Mouse (Mus musculus): Measurements from ENCODE around the gene Zranb3. TPM values are rescaled to one million over a fixed set of nuclear protein-coding genes. Genes with fewer than 3 reads are reported as not detected.
A peak's percentile ranks its signal among the peaks of the same experiment; 100 is the strongest.
"Not testable (repeated sequence)": the region's sequence is repeated elsewhere in the genome, so short reads cannot be mapped to it uniquely, and the experiment has no call there.

The Zranb3 gene
- total RNA-seq (2021), result 1 to 10 TPM; 6.9 to 7.4 TPM
- long read RNA-seq, experiment 1, full-length matches to known transcripts, result 1 of 5 reads
- long read RNA-seq, experiment 1, partial matches to known transcripts, result 4 of 5 reads
- long read RNA-seq, experiment 1, other reads (novel, unspliced or antisense), result 0 of 5 reads
- long read RNA-seq, experiment 2, partial matches to known transcripts, result 5 of 5 reads
- long read RNA-seq, experiment 2, other reads (novel, unspliced or antisense), result 0 of 5 reads

GRCm38 (mm10) chr1:128102641-128103461 lies at the start of gene Zranb3, which contains the start of gene R3hdm1:
Gene Zranb3 (minus strand): TSS chr1:128103047.
Gene R3hdm1 (plus strand): TSS chr1:128103301.
- peak; percentile 92 to 96 for DNase-seq (ENCODE audit: low spot score in 2 of 2)

GRCm38 (mm10) chr1:128141737-128142136 lies 38.9 kb upstream of the Zranb3 start:
- peak; percentile 35 to 36 for DNase-seq (ENCODE audit: low spot score in 2 of 2)

- DNase-seq (ENCODE audit: low spot score in 2 of 2), result no peak
Observed at GRCm38 (mm10) chr1:128141039-128141438, 38.2 kb upstream of the Zranb3 start.

- not testable (repeated sequence) for DNase-seq (ENCODE audit: low spot score in 2 of 2)
Observed at GRCm38 (mm10) chr1:128136222-128136621, 33.4 kb upstream of the Zranb3 start.

- DNase-seq (ENCODE audit: low spot score in 2 of 2), result no peak
Observed at GRCm38 (mm10) chr1:128120913-128121627, 18.2 kb upstream of the Zranb3 start.

GRCm38 (mm10) chr1:128103520-128104088 lies 757 bp upstream of the Zranb3 start:
- DNase-seq (ENCODE audit: low spot score in 2 of 2), result no peak

GRCm38 (mm10) chr1:128102251-128102640 lies 601 bp downstream of the Zranb3 start:
- peak in 1 of 2 experiments; percentile 42 for DNase-seq (ENCODE audit: low spot score in 2 of 2)

GRCm38 (mm10) chr1:128098309-128098708 lies 4.5 kb downstream of the Zranb3 start:
- no peak for DNase-seq (ENCODE audit: low spot score in 2 of 2)

GRCm38 (mm10) chr1:128094686-128095085 lies 8.2 kb downstream of the Zranb3 start:
- DNase-seq (ENCODE audit: low spot score in 2 of 2), result no peak

GRCm38 (mm10) chr1:128082800-128083199 lies 20.0 kb downstream of the Zranb3 start:
- no peak for DNase-seq (ENCODE audit: low spot score in 2 of 2)

GRCm38 (mm10) chr1:128081873-128082272 lies 21.0 kb downstream of the Zranb3 start:
- DNase-seq (ENCODE audit: low spot score in 2 of 2), result peak in 1 of 2 experiments; percentile 25

GRCm38 (mm10) chr1:128080936-128081696 lies 21.7 kb downstream of the Zranb3 start:
- no peak for DNase-seq (ENCODE audit: low spot score in 2 of 2)

- DNase-seq (ENCODE audit: low spot score in 2 of 2), result no peak
Observed at GRCm38 (mm10) chr1:128078646-128079045, 24.2 kb downstream of the Zranb3 start.

GRCm38 (mm10) chr1:128077788-128078187 lies 25.1 kb downstream of the Zranb3 start:
- no peak for DNase-seq (ENCODE audit: low spot score in 2 of 2)

- DNase-seq (ENCODE audit: low spot score in 2 of 2), result no peak
Observed at GRCm38 (mm10) chr1:128076791-128077479, 25.9 kb downstream of the Zranb3 start.

- peak; percentile 30 to 51 for DNase-seq (ENCODE audit: low spot score in 2 of 2)
Observed at GRCm38 (mm10) chr1:128073051-128073450, 29.8 kb downstream of the Zranb3 start.

GRCm38 (mm10) chr1:128070003-128070402 lies 32.8 kb downstream of the Zranb3 start:
- no peak for DNase-seq (ENCODE audit: low spot score in 2 of 2)

GRCm38 (mm10) chr1:128068945-128069397 lies 33.9 kb downstream of the Zranb3 start:
- no peak for DNase-seq (ENCODE audit: low spot score in 2 of 2)

- no peak for DNase-seq (ENCODE audit: low spot score in 2 of 2)
Observed at GRCm38 (mm10) chr1:128064716-128065115, 38.1 kb downstream of the Zranb3 start.

- DNase-seq (ENCODE audit: low spot score in 2 of 2), result no peak
Observed at GRCm38 (mm10) chr1:128062167-128062566, 40.7 kb downstream of the Zranb3 start.

All from left cerebral cortex, adult 18-20 months (tissue).